Mouse (Mus musculus) kidney, embryonic 14.5 days (tissue): Measurements from ENCODE around the gene Sh3bp2. TPM values are rescaled to one million over a fixed set of nuclear protein-coding genes. Genes with fewer than 3 reads are reported as not detected.
"Not testable (repeated sequence)": the region's sequence is repeated elsewhere in the genome, so short reads cannot be mapped to it uniquely, and the experiment has no call there.

ENCODE experiments used
- ATAC-seq: fragments of 200-750 bp; cut with Nextera tagmentation; 2 replicates; pipeline ENCODE4 v1.8.0; 2017; ENCODE audit warnings: moderate number of reproducible peaks, mild to moderate bottlenecking, moderate TSS enrichment, moderate library complexity; ENCODE audit not compliant: low FRiP score, low TSS enrichment
- H3K27ac ChIP-seq: fragments of 300-500 bp; sonication (generic); 2 replicates; pipeline ENCODE4 v1.5.1; 2014; ENCODE audit warnings: low read depth, mild to moderate bottlenecking, low read length, moderate library complexity, mixed read lengths
- H3K27me3 ChIP-seq: fragments of 300-500 bp; sonication (generic); 2 replicates; pipeline ENCODE4 v1.6.1; 2014; ENCODE audit warnings: mild to moderate bottlenecking, low read length; ENCODE audit not compliant: control insufficient read depth, insufficient read depth
- H3K36me3 ChIP-seq: fragments of 300-500 bp; sonication (generic); 2 replicates; pipeline ENCODE4 v1.6.1; 2014; ENCODE audit warnings: low read length, mixed read lengths; ENCODE audit not compliant: control insufficient read depth, insufficient read depth
- H3K4me1 ChIP-seq: fragments of 300-500 bp; sonication (generic); 2 replicates; pipeline ENCODE4 v1.6.1; 2014; ENCODE audit warnings: low read length, mixed read lengths; ENCODE audit not compliant: control insufficient read depth, insufficient read depth
- H3K4me2 ChIP-seq: fragments of 300-500 bp; sonication (generic); replicated peaks from 2 replicates; pipeline ENCODE4 v1.6.1; 2014; ENCODE audit warnings: low read depth, mild to moderate bottlenecking, low read length
- H3K4me3 ChIP-seq: fragments of 300-500 bp; sonication (generic); 2 replicates; pipeline ENCODE4 v1.5.1; 2014; ENCODE audit warnings: mild to moderate bottlenecking, low read length
- H3K9ac ChIP-seq: fragments of 300-500 bp; sonication (generic); 2 replicates; pipeline ENCODE4 v1.6.1; 2014; ENCODE audit warnings: low read depth, mild to moderate bottlenecking, low read length, moderate library complexity
- H3K9me3 ChIP-seq: fragments of 300-500 bp; sonication (generic); 2 replicates; pipeline ENCODE4 v1.6.1; 2016; ENCODE audit warnings: low read length; ENCODE audit not compliant: control insufficient read depth
- WGBS: fragments of 180-500 bp; shearing (Covaris S2); extraction: QIAGEN DNeasy Blood & Tissue Kit; methylation state at CpG from one replicate; pipeline ENCODE4 v1.1.7; 2014; 5-methylcytosine and 5-hydroxymethylcytosine counted together
- polyA plus RNA-seq: library from polyadenylated mRNA; unstranded; fragments of >200 nt; fragmentation: Nextera tagmentation; extraction: Ambion mirVana; gene quantifications from 2 replicates; pipeline ENCODE4 v1.2.1, GENCODE M21; 2014

Gene Sh3bp2
- polyA plus RNA-seq, 1 experiment from 2014 or later = 11.1 TPM

- ATAC-seq = no peak
- no peak overlapping the region for H3K4me2 ChIP-seq
- no peaks in the 10 kb centered on the region for H3K36me3 ChIP-seq
- H3K4me3 ChIP-seq = no peak overlapping the region
- H3K4me1 ChIP-seq = no peaks in the 10 kb centered on the region
- no peaks in the 10 kb centered on the region for H3K9me3 ChIP-seq
- no peak overlapping the region for H3K9ac ChIP-seq
- 87% methylated on average over 5 of the region's 5 CpGs for WGBS
- H3K27ac ChIP-seq = no peak overlapping the region
- H3K27me3 ChIP-seq = no peaks in the 10 kb centered on the region
Measured at GRCm38 (mm10) chr5:34585216-34585615, 59.6 kb downstream of the Sh3bp2 start.

GRCm38 (mm10) chr5:34587881-34588280 lies 62.2 kb downstream of the Sh3bp2 start:
- 89% methylated on average over 5 of the region's 5 CpGs for WGBS
- H3K27ac ChIP-seq = no peak overlapping the region
- H3K9me3 ChIP-seq = no peaks in the 10 kb centered on the region
- no peaks in the 10 kb centered on the region for H3K4me1 ChIP-seq
- no peak overlapping the region for H3K9ac ChIP-seq
- H3K4me2 ChIP-seq = no peak overlapping the region
- ATAC-seq = no peak
- peaks cover 3% of the 10 kb centered on the region for H3K36me3 ChIP-seq
- no peaks in the 10 kb centered on the region for H3K27me3 ChIP-seq
- H3K4me3 ChIP-seq = no peak overlapping the region

GRCm38 (mm10) chr5:34590059-34590458 lies 64.4 kb downstream of the Sh3bp2 start:
- no peaks in the 10 kb centered on the region for H3K4me1 ChIP-seq
- H3K36me3 ChIP-seq = peaks cover 3% of the 10 kb centered on the region
- H3K4me3 ChIP-seq = no peak overlapping the region
- 41% methylated on average over 5 of the region's 5 CpGs for WGBS
- no peak overlapping the region for H3K9ac ChIP-seq
- ATAC-seq = no peak
- no peak overlapping the region for H3K4me2 ChIP-seq
- H3K9me3 ChIP-seq = no peaks in the 10 kb centered on the region
- H3K27me3 ChIP-seq = no peaks in the 10 kb centered on the region
- H3K27ac ChIP-seq = no peak overlapping the region

GRCm38 (mm10) chr5:34590702-34591101 lies 65.1 kb downstream of the Sh3bp2 start:
- ATAC-seq = no peak
- WGBS = 78% methylated on average over 4 of the region's 4 CpGs
- Histone ChIP-seq H3K4me3 (no peak overlapping the region), H3K36me3 (peaks cover 3% of the 10 kb centered on the region), H3K27me3 (no peaks in the 10 kb centered on the region), H3K9ac (no peak overlapping the region), H3K4me1 (no peaks in the 10 kb centered on the region), H3K27ac (no peak overlapping the region), H3K9me3 (no peaks in the 10 kb centered on the region), H3K4me2 (no peak overlapping the region)

- H3K36me3 ChIP-seq = peaks cover 3% of the 10 kb centered on the region
- no peak overlapping the region for H3K9ac ChIP-seq
- H3K4me1 ChIP-seq = no peaks in the 10 kb centered on the region
- H3K4me2 ChIP-seq = no peak overlapping the region
- H3K27me3 ChIP-seq = no peaks in the 10 kb centered on the region
- H3K9me3 ChIP-seq = no peaks in the 10 kb centered on the region
- no peak overlapping the region for H3K27ac ChIP-seq
- WGBS = 84% methylated on average over 5 of the region's 5 CpGs
- no peak for ATAC-seq
- H3K4me3 ChIP-seq = no peak overlapping the region
Measured at GRCm38 (mm10) chr5:34591388-34592004, 65.9 kb downstream of the Sh3bp2 start.

GRCm38 (mm10) chr5:34592224-34592623 lies 66.6 kb downstream of the Sh3bp2 start:
- H3K4me1 ChIP-seq, H3K9ac ChIP-seq, H3K4me2 ChIP-seq, H3K9me3 ChIP-seq, H3K4me3 ChIP-seq, H3K27me3 ChIP-seq, ATAC-seq, H3K27ac ChIP-seq, H3K36me3 ChIP-seq: not testable (repeated sequence)
- 94% methylated on average over 5 of the region's 5 CpGs for WGBS

- H3K4me2 ChIP-seq = no peak overlapping the region
- H3K27me3 ChIP-seq = no peaks in the 10 kb centered on the region
- H3K9ac ChIP-seq = no peak overlapping the region
- H3K4me1 ChIP-seq = no peaks in the 10 kb centered on the region
- H3K9me3 ChIP-seq = no peaks in the 10 kb centered on the region
- peaks cover 5% of the 10 kb centered on the region for H3K36me3 ChIP-seq
- no peak overlapping the region for H3K27ac ChIP-seq
- WGBS = 94% methylated on average over 6 of the region's 6 CpGs
- no peak overlapping the region for H3K4me3 ChIP-seq
- ATAC-seq = no peak
Measured at GRCm38 (mm10) chr5:34592666-34593065, 67.0 kb downstream of the Sh3bp2 start.

- no peak overlapping the region for H3K9ac ChIP-seq
- peaks cover 11% of the 10 kb centered on the region for H3K36me3 ChIP-seq
- H3K9me3 ChIP-seq = no peaks in the 10 kb centered on the region
- WGBS = 94% methylated on average over 9 of the region's 9 CpGs
- H3K4me2 ChIP-seq = no peak overlapping the region
- H3K4me3 ChIP-seq = no peak overlapping the region
- no peaks in the 10 kb centered on the region for H3K4me1 ChIP-seq
- no peaks in the 10 kb centered on the region for H3K27me3 ChIP-seq
- H3K27ac ChIP-seq = no peak overlapping the region
- ATAC-seq = no peak
Measured at GRCm38 (mm10) chr5:34593202-34593727, 67.6 kb downstream of the Sh3bp2 start.

GRCm38 (mm10) chr5:34604576-34604975 lies 78.9 kb downstream of the Sh3bp2 start:
- H3K4me3 ChIP-seq = no peak overlapping the region
- H3K9ac ChIP-seq = no peak overlapping the region
- H3K27ac ChIP-seq = no peak overlapping the region
- H3K36me3 ChIP-seq = peaks cover 59% of the 10 kb centered on the region
- 92% methylated on average over 5 of the region's 5 CpGs for WGBS
- no peaks in the 10 kb centered on the region for H3K27me3 ChIP-seq
- H3K4me2 ChIP-seq = no peak overlapping the region
- no peaks in the 10 kb centered on the region for H3K4me1 ChIP-seq
- no peaks in the 10 kb centered on the region for H3K9me3 ChIP-seq
- no peak for ATAC-seq
